Mouse (Mus musculus): ENCODE data around the gene Fgfr4. TPM values are rescaled to one million over a fixed set of nuclear protein-coding genes. Genes with fewer than 3 reads are reported as not detected.
A peak's percentile ranks its signal among the peaks of the same experiment; 100 is the strongest.

Fgfr4 gene
- total RNA-seq, 2 experiments from 2014 or later = 0.31 to 0.39 TPM

GRCm38 (mm10) chr13:55208837-55209648 lies 56.6 kb downstream of the Fgfr4 start:
- no peak for DNase-seq
- intact Hi-C loops (cut with DNase I) = loop anchor here (2.0 kb wide), 1 partner anchor 16 kb away; no protein-coding TSS in a partner anchor

- peak in 1 of 2 experiments; percentile 20 for DNase-seq
- intact Hi-C loops (cut with DNase I) = loop anchor here (2.0 kb wide), 1 partner anchor 17 kb away; no protein-coding TSS in a partner anchor
Measured at GRCm38 (mm10) chr13:55209649-55210192, 57.3 kb downstream of the Fgfr4 start, which contains the start of gene Nsd1. TSS of gene Nsd1 (plus strand) at chr13:55209782.

- DNase-seq = peak; percentile 65 to 67
- intact Hi-C loops (cut with DNase I) = no loop called here
Measured at GRCm38 (mm10) chr13:55210193-55210970, 57.9 kb downstream of the Fgfr4 start.

DNA sequence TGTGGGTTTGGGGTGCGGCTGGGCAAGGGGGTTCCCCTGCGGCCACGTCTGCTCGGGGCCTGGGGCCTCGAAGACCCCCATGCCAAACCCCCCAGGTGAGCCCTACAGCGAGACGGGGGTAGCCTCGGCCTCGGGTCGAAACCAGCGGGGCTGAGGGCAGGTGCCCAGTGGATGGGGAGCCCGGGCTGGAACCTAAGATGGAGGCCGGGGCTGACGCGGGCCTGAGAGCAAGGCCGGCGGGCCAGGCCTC lies 58.5 kb downstream of the Fgfr4 start:
- no peak for DNase-seq
- intact Hi-C loops (cut with DNase I) = no loop called here

- DNase-seq = peak; percentile 90 to 94
- intact Hi-C loops (cut with DNase I) = no loop called here
Measured at GRCm38 (mm10) chr13:55211221-55212010, 59.0 kb downstream of the Fgfr4 start.

DNA sequence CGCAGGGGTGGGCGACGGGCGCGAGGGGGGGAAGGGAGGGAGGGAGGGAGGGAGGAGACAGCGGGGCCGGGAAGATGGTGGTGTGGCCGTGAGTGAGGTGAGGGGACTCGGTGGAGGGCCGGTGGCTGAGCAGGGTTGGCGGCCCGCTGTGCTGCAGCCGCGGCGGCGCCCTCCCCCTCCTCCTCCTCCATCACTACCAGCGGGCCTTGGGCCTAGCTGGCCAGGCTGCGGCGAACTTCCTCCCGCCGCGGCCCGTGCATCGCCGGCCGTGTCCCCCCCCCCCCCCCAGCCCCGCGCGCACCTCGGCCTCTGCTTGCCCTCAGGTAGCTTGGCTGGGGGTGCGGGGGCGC lies 59.5 kb downstream of the Fgfr4 start:
- DNase-seq = peak in 1 of 2 experiments; percentile 69
- intact Hi-C loops (cut with DNase I) = no loop called here

GRCm38 (mm10) chr13:55212361-55213137 lies 60.1 kb downstream of the Fgfr4 start:
- DNase-seq = peak; percentile 70 to 71
- intact Hi-C loops (cut with DNase I) = no loop called here

GRCm38 (mm10) chr13:55213138-55213806 lies 60.8 kb downstream of the Fgfr4 start:
- intact Hi-C loops (cut with DNase I) = no loop called here
- DNase-seq = no peak

Other genes with a start within 250 kb of the Fgfr4 start
- gene Unc5a, start 203.2 kb upstream of the Fgfr4 start, total RNA-seq (2021) = under 1 TPM; 0.60 to 0.63 TPM
- under 1 TPM; 0.61 to 0.74 TPM for gene Hk3, start 131.3 kb upstream of the Fgfr4 start, total RNA-seq (2021)
- 10 to 100 TPM; 28.4 to 29.0 TPM for gene Uimc1, start 52.3 kb upstream of the Fgfr4 start, total RNA-seq (2021)
- 10 to 100 TPM; 13.1 to 15.5 TPM for gene Zfp346, start 47.3 kb upstream of the Fgfr4 start, total RNA-seq (2021)
- gene Gm17617, start 19.1 kb upstream of the Fgfr4 start, total RNA-seq (2021) = not detected
- 10 to 100 TPM; 80.5 to 85.2 TPM for gene Nsd1, start 57.1 kb downstream of the Fgfr4 start, total RNA-seq (2021)
- 10 to 100 TPM; 73.8 to 90.0 TPM for gene Prelid1, start 167.9 kb downstream of the Fgfr4 start, total RNA-seq (2021)
- gene Rab24, start 169.3 kb downstream of the Fgfr4 start, total RNA-seq (2021) = 10 to 100 TPM; 31.4 to 34.3 TPM
- gene Mxd3, start 177.2 kb downstream of the Fgfr4 start, total RNA-seq (2021) = 1 to 10 TPM; 2.2 to 3.0 TPM
- 10 to 100 TPM; 46.0 to 49.9 TPM for gene Lman2, start 210.1 kb downstream of the Fgfr4 start, total RNA-seq (2021)
- gene Rgs14, start 217.1 kb downstream of the Fgfr4 start, total RNA-seq (2021) = 1 to 10 TPM in 1 of 2 experiments, under 1 TPM in 1; 0.65 to 1.6 TPM
- not detected for gene Slc34a1, start 245.5 kb downstream of the Fgfr4 start, total RNA-seq (2021)

Data from heart, postnatal 14 days (tissue).